Mouse (Mus musculus): ENCODE data around the gene Orc3. TPM values are rescaled to one million over a fixed set of nuclear protein-coding genes. Genes with fewer than 3 reads are reported as not detected.

Orc3 gene
- total and polyA plus RNA-seq, 3 experiments = 65.7 to 156 (median 86.7) TPM

DNA sequence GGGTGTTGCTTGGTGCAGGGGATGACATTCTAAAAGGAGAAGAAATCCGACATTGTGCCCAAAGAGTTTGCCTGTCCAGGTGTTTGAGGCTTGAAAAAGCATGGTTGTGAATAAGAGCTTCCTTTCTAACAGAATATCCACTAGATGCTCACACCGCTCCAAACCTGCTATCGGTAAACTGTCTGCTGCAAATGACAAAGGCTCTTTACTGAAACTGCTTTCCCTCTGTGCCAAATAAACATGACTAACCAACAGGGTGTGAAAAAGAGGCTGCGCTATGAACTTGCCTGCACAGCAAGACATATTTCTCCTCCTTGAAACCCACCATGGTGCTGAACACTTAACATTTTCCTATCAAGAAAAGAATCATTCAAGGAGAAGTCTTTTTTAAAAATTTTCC lies 91.2 kb downstream of the Orc3 start:
- in situ Hi-C loops (cut with MboI; ENCODE audit: low pct_ligation_motif_present, low pct_unique_long_range_greater_than_20kb, low sequenced_read_pairs) = no loop called here

DNA sequence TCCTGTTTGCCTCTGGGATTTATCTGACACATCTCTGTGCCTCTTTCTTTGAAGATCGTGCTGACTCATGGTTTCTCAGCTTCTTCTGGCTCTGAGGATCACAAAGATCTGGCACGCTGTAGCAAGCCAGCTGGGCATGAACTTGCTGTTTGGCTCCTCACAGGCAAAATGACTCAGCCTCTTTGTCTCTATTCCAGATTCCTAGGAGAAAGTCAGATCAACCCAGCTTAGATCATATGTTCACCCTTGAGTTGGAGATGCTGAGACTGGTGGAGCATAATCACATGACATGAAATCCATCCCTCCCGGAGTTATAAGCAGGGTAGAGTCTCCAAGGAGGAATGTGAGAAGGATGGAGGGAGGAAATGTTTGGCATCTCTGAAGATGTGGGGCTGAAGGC lies 91.9 kb downstream of the Orc3 start:
- H3K79me2 ChIP-seq (replicated peaks; ENCODE audit: control insufficient read depth, extremely low read depth, insufficient read depth, poor library complexity, severe bottlenecking) = no peaks in the 10 kb centered on the region
- TF ChIP-seq CHD2 (IDR thresholded peaks at IDR 0.05; ENCODE audit: low read length) (no peak), PAX5 (IDR thresholded peaks at IDR 0.05; ENCODE audit: low read length) (no peak), UBTF (IDR thresholded peaks at IDR 0.05; ENCODE audit: low read depth, low read length) (no peak)
- in situ Hi-C loops (cut with MboI; ENCODE audit: low pct_ligation_motif_present, low pct_unique_long_range_greater_than_20kb, low sequenced_read_pairs) (no loop called here), dilution Hi-C loops (cut with MboI; ENCODE audit: extremely low pct_ligation_motif_present, extremely low pct_unique_long_range_greater_than_20kb, low sequenced_read_pairs) (no loop called here)
- H3K36me3 ChIP-seq (replicated peaks in 1 of 2; ENCODE audit: control insufficient read depth in 1 of 2, insufficient read depth in 1 of 2, low read length in 1 of 2) = no peaks in the 10 kb centered on the region
- H3K4me3 ChIP-seq (replicated peaks in 1 of 3; ENCODE audit: low read depth in 2 of 3, low read length in 2 of 3, poor library complexity in 1 of 3) = no peak overlapping the region
- H3K9ac ChIP-seq (ENCODE audit: insufficient read depth, low read depth) = no peak overlapping the region
- no peak overlapping the region for H3K27ac ChIP-seq (ENCODE audit: insufficient read depth, low read depth)
- peaks cover 3% of the 10 kb centered on the region for H3K9me3 ChIP-seq (replicated peaks; ENCODE audit: low read length)
- H3K27me3 ChIP-seq (replicated peaks) = no peaks in the 10 kb centered on the region
- no peak overlapping the region for H3K4me2 ChIP-seq (ENCODE audit: insufficient read depth, low read depth, poor library complexity, severe bottlenecking)
- H3K4me1 ChIP-seq (ENCODE audit: control insufficient read depth in 1 of 2, insufficient read depth in 2 of 2) = peaks cover 0 to 8% of the 10 kb centered on the region in 2 experiments; a peak in 2 of 4 replicates
- DNase-seq (ENCODE audit: extremely low read depth) = no peak

More for the DNA sequence above, 91.2 kb downstream of the Orc3 start:
- Histone ChIP-seq H3K4me2 (ENCODE audit: insufficient read depth, low read depth, poor library complexity, severe bottlenecking) (no peak overlapping the region), H3K9me3 (replicated peaks; ENCODE audit: low read length) (peaks cover 3% of the 10 kb centered on the region), H3K36me3 (replicated peaks in 1 of 2; ENCODE audit: control insufficient read depth in 1 of 2, insufficient read depth in 1 of 2, low read length in 1 of 2) (no peaks in the 10 kb centered on the region), H3K9ac (ENCODE audit: insufficient read depth, low read depth) (no peak overlapping the region), H3K4me3 (replicated peaks in 1 of 3; ENCODE audit: low read depth in 2 of 3, low read length in 2 of 3, poor library complexity in 1 of 3) (no peak overlapping the region), H3K27ac (ENCODE audit: insufficient read depth, low read depth) (no peak overlapping the region), H3K4me1 (ENCODE audit: control insufficient read depth in 1 of 2, insufficient read depth in 2 of 2) (peaks cover 0 to 8% of the 10 kb centered on the region in 2 experiments; a peak in 2 of 4 replicates), H3K79me2 (replicated peaks; ENCODE audit: control insufficient read depth, extremely low read depth, insufficient read depth, poor library complexity, severe bottlenecking) (no peaks in the 10 kb centered on the region), H3K27me3 (replicated peaks) (no peaks in the 10 kb centered on the region)
- no peak for TF ChIP-seq NELFE (IDR thresholded peaks at IDR 0.05; ENCODE audit: low read depth, low read length)
- TF ChIP-seq EP300 (IDR thresholded peaks at IDR 0.05; ENCODE audit: low read length) = no peak
- no peak for TF ChIP-seq RAD21 (IDR thresholded peaks at IDR 0.05; ENCODE audit: low read depth, low read length)
- no peak for TF ChIP-seq CHD2 (IDR thresholded peaks at IDR 0.05; ENCODE audit: low read length)
- TF ChIP-seq ELF1 (IDR thresholded peaks at IDR 0.05; ENCODE audit: low read depth, low read length) = no peak
- no peak for TF ChIP-seq USF2 (conservative IDR thresholded peaks at IDR 0.05; ENCODE audit: low read depth, low read length)
- no peak for TF ChIP-seq MAFK (IDR thresholded peaks at IDR 0.05; ENCODE audit: insufficient replicate concordance, low read length)
- no peak for TF ChIP-seq CHD1 (IDR thresholded peaks at IDR 0.05; ENCODE audit: low read depth, low read length)
- TF ChIP-seq TCF12 (IDR thresholded peaks at IDR 0.05; ENCODE audit: low read depth, low read length) = no peak
- no peak for TF ChIP-seq SMC3 (IDR thresholded peaks at IDR 0.05; ENCODE audit: low read depth, low read length)
- DNase-seq (ENCODE audit: extremely low read depth) = no peak
- dilution Hi-C loops (cut with MboI; ENCODE audit: extremely low pct_ligation_motif_present, extremely low pct_unique_long_range_greater_than_20kb, low sequenced_read_pairs) = no loop called here

Other genes starting within 250 kb of the Orc3 start
- gene Akirin2, start 64.0 kb downstream of the Orc3 start, total RNA-seq (2012; rRNA removed) = 30.4 and 35.2 TPM in 2 replicates
- gene Akirin2, start 64.0 kb downstream of the Orc3 start, total RNA-seq (2014; rRNA removed) = 60.6 and 66.0 TPM in 2 replicates
- 42.8 and 52.3 TPM in 2 replicates for gene Akirin2, start 64.0 kb downstream of the Orc3 start, polyA plus RNA-seq (2012; ENCODE audit: insufficient read length, low read depth)
- 44.8 and 45.4 TPM in 2 replicates for gene Rars2, start within 50 bp of the Orc3 start, total RNA-seq (2012; rRNA removed)
- 72.6 and 81.7 TPM in 2 replicates for gene Rars2, start within 50 bp of the Orc3 start, total RNA-seq (2014; rRNA removed)
- gene Rars2, start within 50 bp of the Orc3 start, polyA plus RNA-seq (2012; ENCODE audit: insufficient read length, low read depth) = 61.4 and 73.1 TPM in 2 replicates
- 16.6 and 18.2 TPM in 2 replicates for gene Slc35a1, start 72.5 kb upstream of the Orc3 start, total RNA-seq (2012; rRNA removed)
- 26.2 and 27.8 TPM in 2 replicates for gene Slc35a1, start 72.5 kb upstream of the Orc3 start, total RNA-seq (2014; rRNA removed)
- gene Slc35a1, start 72.5 kb upstream of the Orc3 start, polyA plus RNA-seq (2012; ENCODE audit: insufficient read length, low read depth) = 18.1 and 19.7 TPM in 2 replicates
- not detected in 2 replicates for gene Cfap206, start 115.3 kb upstream of the Orc3 start, total RNA-seq (2012; rRNA removed)
- not detected in 2 replicates for gene Cfap206, start 115.3 kb upstream of the Orc3 start, total RNA-seq (2014; rRNA removed)
- not detected in 2 replicates for gene Cfap206, start 115.3 kb upstream of the Orc3 start, polyA plus RNA-seq (2012; ENCODE audit: insufficient read length, low read depth)
- gene Gm136, start 141.3 kb upstream of the Orc3 start, total RNA-seq (2012; rRNA removed) = not detected in 2 replicates
- gene Gm136, start 141.3 kb upstream of the Orc3 start, total RNA-seq (2014; rRNA removed) = not detected in 2 replicates
- not detected in 2 replicates for gene Gm136, start 141.3 kb upstream of the Orc3 start, polyA plus RNA-seq (2012; ENCODE audit: insufficient read length, low read depth)
- 20.4 and 22.2 TPM in 2 replicates for gene Smim8, start 163.5 kb upstream of the Orc3 start, total RNA-seq (2012; rRNA removed)
- 62.5 and 69.1 TPM in 2 replicates for gene Smim8, start 163.5 kb upstream of the Orc3 start, total RNA-seq (2014; rRNA removed)
- gene Smim8, start 163.5 kb upstream of the Orc3 start, polyA plus RNA-seq (2012; ENCODE audit: insufficient read length, low read depth) = 27.8 and 28.8 TPM in 2 replicates

Data from CH12.LX (cell line).